Mouse (Mus musculus): ENCODE data around the gene 0610040J01Rik. TPM values are rescaled to one million over a fixed set of nuclear protein-coding genes. Genes with fewer than 3 reads are reported as not detected.

The 0610040J01Rik gene
- polyA plus RNA-seq, 1 experiment from 2014 or later: 3.9 TPM

GRCm38 (mm10) chr5:63821176-63821575, 9.0 kb downstream of the 0610040J01Rik start:
- H3K9me3 ChIP-seq: no peaks in the 10 kb centered on the region
- no peak overlapping the region for H3K4me2 ChIP-seq
- H3K4me1 ChIP-seq (replicated peaks): no peaks in the 10 kb centered on the region
- no peak for ATAC-seq (ENCODE audit: low FRiP score)
- H3K9ac ChIP-seq: no peak overlapping the region
- no peak overlapping the region for H3K27ac ChIP-seq
- no peak overlapping the region for H3K4me3 ChIP-seq
- no peaks in the 10 kb centered on the region for H3K36me3 ChIP-seq
- no peaks in the 10 kb centered on the region for H3K27me3 ChIP-seq
- 92% methylated on average over 5 of the region's 5 CpGs for WGBS

GRCm38 (mm10) chr5:63821860-63822259, 9.7 kb downstream of the 0610040J01Rik start:
- H3K9ac ChIP-seq: no peak overlapping the region
- no peaks in the 10 kb centered on the region for H3K4me1 ChIP-seq (replicated peaks)
- H3K4me3 ChIP-seq: no peak overlapping the region
- no peaks in the 10 kb centered on the region for H3K27me3 ChIP-seq
- no peak overlapping the region for H3K4me2 ChIP-seq
- H3K27ac ChIP-seq: no peak overlapping the region
- no peak for ATAC-seq (ENCODE audit: low FRiP score)
- 86% methylated on average over 8 of the region's 8 CpGs for WGBS
- H3K36me3 ChIP-seq: no peaks in the 10 kb centered on the region
- H3K9me3 ChIP-seq: no peaks in the 10 kb centered on the region

GRCm38 (mm10) chr5:63823362-63824332, 11.5 kb downstream of the 0610040J01Rik start:
- Histone ChIP-seq H3K4me1 (replicated peaks) (no peaks in the 10 kb centered on the region), H3K9ac (no peak overlapping the region), H3K27ac (no peak overlapping the region), H3K36me3 (no peaks in the 10 kb centered on the region), H3K4me2 (no peak overlapping the region), H3K4me3 (no peak overlapping the region), H3K27me3 (no peaks in the 10 kb centered on the region), H3K9me3 (no peaks in the 10 kb centered on the region)
- 77% methylated on average over 10 of the region's 10 CpGs for WGBS
- no peak for ATAC-seq (ENCODE audit: low FRiP score)

GRCm38 (mm10) chr5:63824599-63825350, 12.6 kb downstream of the 0610040J01Rik start:
- no peaks in the 10 kb centered on the region for H3K36me3 ChIP-seq
- H3K27ac ChIP-seq: no peak overlapping the region
- H3K4me1 ChIP-seq (replicated peaks): no peaks in the 10 kb centered on the region
- no peak overlapping the region for H3K4me3 ChIP-seq
- no peak overlapping the region for H3K9ac ChIP-seq
- no peak for ATAC-seq (ENCODE audit: low FRiP score)
- H3K9me3 ChIP-seq: no peaks in the 10 kb centered on the region
- no peak overlapping the region for H3K4me2 ChIP-seq
- 86% methylated on average over 8 of the region's 8 CpGs for WGBS
- no peaks in the 10 kb centered on the region for H3K27me3 ChIP-seq

- Histone ChIP-seq H3K36me3 (no peaks in the 10 kb centered on the region), H3K4me2 (no peak overlapping the region), H3K4me1 (replicated peaks) (no peaks in the 10 kb centered on the region), H3K27me3 (no peaks in the 10 kb centered on the region), H3K9me3 (no peaks in the 10 kb centered on the region), H3K27ac (no peak overlapping the region), H3K4me3 (no peak overlapping the region), H3K9ac (no peak overlapping the region)
- no peak for ATAC-seq (ENCODE audit: low FRiP score)
- WGBS: 82% methylated on average over 5 of the region's 5 CpGs
These were observed 13.7 kb downstream of the 0610040J01Rik start for GRCm38 (mm10) chr5:63825881-63826280.

GRCm38 (mm10) chr5:63827006-63827405, 14.8 kb downstream of the 0610040J01Rik start:
- no peak for ATAC-seq (ENCODE audit: low FRiP score)
- H3K36me3 ChIP-seq: no peaks in the 10 kb centered on the region
- WGBS: 81% methylated on average over 6 of the region's 6 CpGs

GRCm38 (mm10) chr5:63827415-63828053, 15.4 kb downstream of the 0610040J01Rik start:
- Histone ChIP-seq H3K36me3 (no peaks in the 10 kb centered on the region), H3K4me1 (replicated peaks) (no peaks in the 10 kb centered on the region), H3K4me2 (no peak overlapping the region), H3K4me3 (no peak overlapping the region), H3K27ac (no peak overlapping the region), H3K9me3 (no peaks in the 10 kb centered on the region), H3K27me3 (no peaks in the 10 kb centered on the region), H3K9ac (no peak overlapping the region)
- 61% methylated on average over 5 of the region's 5 CpGs for WGBS
- no peak for ATAC-seq (ENCODE audit: low FRiP score)

More at GRCm38 (mm10) chr5:63827006-63827405, 14.8 kb downstream of the 0610040J01Rik start:
- Histone ChIP-seq H3K27me3 (no peaks in the 10 kb centered on the region), H3K4me3 (no peak overlapping the region), H3K27ac (no peak overlapping the region), H3K4me1 (replicated peaks) (no peaks in the 10 kb centered on the region), H3K9me3 (no peaks in the 10 kb centered on the region), H3K9ac (no peak overlapping the region), H3K4me2 (no peak overlapping the region)

- no peak for ATAC-seq (ENCODE audit: low FRiP score)
- Histone ChIP-seq H3K9ac (no peak overlapping the region), H3K4me3 (no peak overlapping the region), H3K4me1 (replicated peaks) (no peaks in the 10 kb centered on the region), H3K9me3 (no peaks in the 10 kb centered on the region), H3K36me3 (no peaks in the 10 kb centered on the region), H3K27me3 (no peaks in the 10 kb centered on the region), H3K4me2 (no peak overlapping the region), H3K27ac (no peak overlapping the region)
- WGBS: 89% methylated on average over 10 of the region's 10 CpGs
These were observed 16.4 kb downstream of the 0610040J01Rik start for GRCm38 (mm10) chr5:63828380-63829185.

- no peak overlapping the region for H3K27ac ChIP-seq
- no peak overlapping the region for H3K4me2 ChIP-seq
- H3K9me3 ChIP-seq: no peaks in the 10 kb centered on the region
- H3K36me3 ChIP-seq: no peaks in the 10 kb centered on the region
- H3K27me3 ChIP-seq: no peaks in the 10 kb centered on the region
- 86% methylated on average over 4 of the region's 4 CpGs for WGBS
- H3K9ac ChIP-seq: no peak overlapping the region
- ATAC-seq (ENCODE audit: low FRiP score): no peak
- no peaks in the 10 kb centered on the region for H3K4me1 ChIP-seq (replicated peaks)
- no peak overlapping the region for H3K4me3 ChIP-seq
These were observed 18.9 kb downstream of the 0610040J01Rik start for GRCm38 (mm10) chr5:63831054-63831453.

- Histone ChIP-seq H3K27ac (no peak overlapping the region), H3K4me2 (no peak overlapping the region)
- WGBS: 54% methylated on average over 5 of the region's 5 CpGs
These were observed 21.8 kb downstream of the 0610040J01Rik start for GRCm38 (mm10) chr5:63833955-63834354.

GRCm38 (mm10) chr5:63834435-63834834, 22.3 kb downstream of the 0610040J01Rik start:
- WGBS: 83% methylated on average over 3 of the region's 3 CpGs
- no peak overlapping the region for H3K4me2 ChIP-seq
- no peak overlapping the region for H3K4me3 ChIP-seq

More at GRCm38 (mm10) chr5:63833955-63834354, 21.8 kb downstream of the 0610040J01Rik start:
- no peak overlapping the region for H3K4me3 ChIP-seq
- H3K36me3 ChIP-seq: no peaks in the 10 kb centered on the region
- ATAC-seq (ENCODE audit: low FRiP score): no peak
- H3K9me3 ChIP-seq: no peaks in the 10 kb centered on the region
- no peaks in the 10 kb centered on the region for H3K27me3 ChIP-seq
- no peak overlapping the region for H3K9ac ChIP-seq
- H3K4me1 ChIP-seq (replicated peaks): no peaks in the 10 kb centered on the region

More at GRCm38 (mm10) chr5:63834435-63834834, 22.3 kb downstream of the 0610040J01Rik start:
- no peak overlapping the region for H3K9ac ChIP-seq
- H3K27ac ChIP-seq: no peak overlapping the region
- H3K4me1 ChIP-seq (replicated peaks): no peaks in the 10 kb centered on the region
- H3K27me3 ChIP-seq: no peaks in the 10 kb centered on the region
- ATAC-seq (ENCODE audit: low FRiP score): no peak
- H3K9me3 ChIP-seq: no peaks in the 10 kb centered on the region
- no peaks in the 10 kb centered on the region for H3K36me3 ChIP-seq

All from hindbrain, embryonic 13.5 days (tissue).